Mouse (Mus musculus) liver, postnatal 0 days (tissue): ENCODE measurements around the gene Mipol1.

ENCODE experiments used
- CTCF ChIP-seq: sonication (generic); IDR thresholded peaks from 2 replicates; pipeline ENCODE4 v1.5.1; 2016; ENCODE audit warnings: antibody characterized with exemption, low read depth
- EP300 ChIP-seq: IDR thresholded peaks from 2 replicates; pipeline ENCODE4 v1.6.1; 2016; ENCODE audit warnings: antibody characterized with exemption, low read depth, mild to moderate bottlenecking

DNA sequence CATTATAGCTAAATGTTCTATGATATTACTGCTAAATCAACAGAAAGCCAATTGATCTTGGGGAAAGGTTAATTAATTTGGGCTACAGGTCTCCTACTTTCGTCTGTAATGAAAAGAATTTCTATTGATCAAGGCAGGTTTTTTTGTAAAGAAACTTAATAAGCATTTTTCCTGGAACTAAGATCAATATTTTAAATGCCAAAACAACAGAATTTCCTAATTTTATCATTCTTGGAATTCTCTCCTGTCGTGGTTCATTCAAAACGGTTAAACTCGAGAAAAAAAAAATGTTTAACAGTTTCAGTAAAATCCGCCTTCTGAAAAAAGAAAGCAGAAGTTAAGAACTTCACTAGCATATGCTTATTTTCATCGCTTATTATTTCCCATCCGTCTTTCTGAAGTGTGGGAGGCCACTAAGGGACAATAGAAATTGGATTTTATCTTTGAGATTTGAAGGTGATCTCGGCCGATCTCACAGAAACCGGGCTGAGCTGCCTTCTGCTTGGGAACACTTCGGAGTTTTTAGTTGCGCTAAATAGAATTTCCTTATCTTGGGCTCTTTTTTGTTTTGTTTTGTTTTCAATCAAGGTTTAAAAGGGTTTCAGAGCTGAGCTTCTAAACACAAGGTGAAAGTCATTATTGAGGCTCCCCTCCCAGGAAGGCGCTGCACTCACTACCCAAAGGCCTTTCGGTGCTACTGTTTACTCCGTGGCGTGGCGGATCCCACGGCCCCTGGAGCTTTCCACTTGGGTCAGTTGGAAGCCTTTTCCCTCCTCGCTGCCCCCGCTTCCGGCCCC, 307.8 kb downstream of the Mipol1 start:
- no peak for TF ChIP-seq EP300
- TF ChIP-seq CTCF: no peak
